Mouse (Mus musculus) T-helper 17 cell (primary cell): Measurements from ENCODE around the gene Smarcb1.

Experiments
- in situ Hi-C, 2 experiments: fragments of 300-600 bp; cut with MboI, MseI; formaldehyde crosslinking; loops; 1 replicate in 1 of 2; 2 replicates in 1 of 2; pipeline ENCODE4 v1.15.1; 2025; ENCODE audit warnings: high pct_unique_total_duplicates in 2 of 2

The Smarcb1 gene

GRCm38 (mm10) chr10:75893089-75893750, 28.2 kb downstream of the Smarcb1 start, which contains the start of gene Derl3:
TSS of gene Derl3 (plus strand) at chr10:75893413.
- in situ Hi-C loops, result no loop called here

GRCm38 (mm10) chr10:75889406-75890153, 31.8 kb downstream of the Smarcb1 start:
- in situ Hi-C loops, result loop anchor here (5.0 kb wide), 1 partner anchor 63 kb away; the partner anchor contains the start of gene Gm5134 (in 2 of the 2)

- in situ Hi-C loops, result loop anchor here (5.0 kb wide), 1 partner anchor 65 kb away; the partner anchor contains the start of gene Gm5134 (in 2 of the 2)
Observed at GRCm38 (mm10) chr10:75887504-75887903, 33.9 kb downstream of the Smarcb1 start.

- in situ Hi-C loops, result loop anchor here (5.0 kb wide), 1 partner anchor 68 kb away; the partner anchor contains the start of gene Gm5134 (in 2 of the 2)
Observed at GRCm38 (mm10) chr10:75884742-75885141, 36.7 kb downstream of the Smarcb1 start.

- in situ Hi-C loops, result no loop called here
Observed at GRCm38 (mm10) chr10:75883232-75883552, 38.2 kb downstream of the Smarcb1 start.

GRCm38 (mm10) chr10:75882433-75883231, 38.8 kb downstream of the Smarcb1 start:
- in situ Hi-C loops, result no loop called here

- in situ Hi-C loops, result no loop called here
Observed at GRCm38 (mm10) chr10:75881578-75882432, 39.6 kb downstream of the Smarcb1 start.

GRCm38 (mm10) chr10:75880771-75881577, 40.4 kb downstream of the Smarcb1 start:
- in situ Hi-C loops, result no loop called here

GRCm38 (mm10) chr10:75880351-75880750, 41.1 kb downstream of the Smarcb1 start:
- in situ Hi-C loops, result no loop called here

GRCm38 (mm10) chr10:75878836-75879235, 42.6 kb downstream of the Smarcb1 start:
- in situ Hi-C loops, result no loop called here

GRCm38 (mm10) chr10:75873543-75874170, 47.8 kb downstream of the Smarcb1 start:
- in situ Hi-C loops, result no loop called here

- in situ Hi-C loops, result no loop called here
Observed at GRCm38 (mm10) chr10:75872915-75873542, 48.4 kb downstream of the Smarcb1 start.

GRCm38 (mm10) chr10:75872025-75872914, 49.1 kb downstream of the Smarcb1 start:
- in situ Hi-C loops, result no loop called here

GRCm38 (mm10) chr10:75861587-75861986, 59.8 kb downstream of the Smarcb1 start:
- in situ Hi-C loops, result no loop called here

GRCm38 (mm10) chr10:75860746-75861145, 60.7 kb downstream of the Smarcb1 start:
- in situ Hi-C loops, result no loop called here

- in situ Hi-C loops, result loop anchor here (5.0 to 10.0 kb wide), 5 partner anchors 93 to 275 kb away; partner anchors contain the start of gene Ggt5 (in 2 of the 2)
Observed at GRCm38 (mm10) chr10:75859786-75860470, 61.5 kb downstream of the Smarcb1 start, which contains the start of gene Mif. TSS of gene Mif (minus strand) at chr10:75860240.

GRCm38 (mm10) chr10:75859107-75859746, 62.2 kb downstream of the Smarcb1 start:
- in situ Hi-C loops, result loop anchor here (5.0 to 10.0 kb wide), 5 partner anchors 92 to 274 kb away; partner anchors contain the start of gene Ggt5 (in 2 of the 2)
